Mouse (Mus musculus): Measurements from ENCODE around the gene Spata5. TPM values are rescaled to one million over a fixed set of nuclear protein-coding genes. Genes with fewer than 3 reads are reported as not detected.

The Spata5 gene
- total and polyA plus RNA-seq, 2 experiments: 1.1 to 8.7 TPM

DNA sequence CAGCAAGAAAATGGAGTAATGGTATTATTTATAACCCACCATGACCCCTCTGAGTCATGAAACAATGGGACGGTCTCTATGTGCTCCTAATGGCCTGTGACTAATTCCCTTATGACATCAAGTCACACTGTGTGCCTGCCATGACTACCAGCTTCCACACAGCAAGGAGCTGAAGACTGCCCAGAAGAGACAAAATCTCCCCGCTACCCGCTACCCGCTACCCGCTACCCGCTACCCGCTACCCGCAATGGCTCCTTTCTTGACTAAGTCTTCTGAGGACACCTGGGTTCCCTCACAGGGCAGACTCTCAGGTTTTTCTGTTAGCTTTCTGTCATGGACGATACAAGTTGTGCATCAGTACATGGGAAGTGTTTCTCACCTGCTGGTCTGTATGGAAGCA lies 182.7 kb downstream of the Spata5 start:
- no peak overlapping the region for H3K27ac ChIP-seq (replicated peaks; ENCODE audit: insufficient read depth, low read depth, low read length)
- no peaks in the 10 kb centered on the region for H3K27me3 ChIP-seq (ENCODE audit: control insufficient read depth, insufficient read depth, low read length)
- no peak overlapping the region for H3K4me3 ChIP-seq (ENCODE audit: insufficient read depth, low read depth, low read length)
- H3K4me1 ChIP-seq (ENCODE audit: control insufficient read depth, insufficient read depth, low read length): no peaks in the 10 kb centered on the region
- H3K79me2 ChIP-seq (ENCODE audit: control insufficient read depth, insufficient read depth, low read length): no peaks in the 10 kb centered on the region
- no peak overlapping the region for H3K9ac ChIP-seq (ENCODE audit: low read depth, low read length)
- no peaks in the 10 kb centered on the region for H3K36me3 ChIP-seq (ENCODE audit: control insufficient read depth, insufficient read depth, low read length)
- 98% methylated on average over 9 of the region's 9 CpGs for WGBS
- no peak for DNase-seq (ENCODE audit: extremely low read depth, low read depth, low spot score)
- TF ChIP-seq CTCF (IDR thresholded peaks at IDR 0.05; ENCODE audit: low read depth, low read length): no peak
- TF ChIP-seq POLR2A (IDR thresholded peaks at IDR 0.05; ENCODE audit: extremely low read depth, insufficient read depth, low read length): no peak

DNA sequence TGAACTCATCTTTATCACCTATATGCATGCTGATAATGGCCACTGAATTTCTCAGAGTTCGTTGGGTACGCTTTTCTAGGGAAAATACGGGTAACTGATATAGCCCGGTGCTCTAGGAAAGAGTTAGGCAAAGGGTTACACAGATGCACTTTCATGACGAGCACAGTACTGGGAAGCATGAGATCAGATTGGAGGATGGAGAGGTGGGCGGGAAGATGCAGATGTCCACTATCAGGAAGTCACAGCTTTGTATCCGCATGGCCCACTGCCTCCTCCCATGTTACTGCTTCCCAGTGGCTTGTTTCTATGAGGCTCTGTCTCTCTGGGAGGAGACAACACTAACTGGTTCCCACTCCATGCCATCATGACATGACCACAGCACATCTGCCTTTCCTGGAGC lies 183.2 kb downstream of the Spata5 start:
- no peaks in the 10 kb centered on the region for H3K4me1 ChIP-seq (ENCODE audit: control insufficient read depth, insufficient read depth, low read length)
- TF ChIP-seq CTCF (IDR thresholded peaks at IDR 0.05; ENCODE audit: low read depth, low read length) (no peak), POLR2A (IDR thresholded peaks at IDR 0.05; ENCODE audit: extremely low read depth, insufficient read depth, low read length) (no peak)
- WGBS: 89% methylated on average over 7 of the region's 7 CpGs
- H3K79me2 ChIP-seq (ENCODE audit: control insufficient read depth, insufficient read depth, low read length): no peaks in the 10 kb centered on the region
- no peaks in the 10 kb centered on the region for H3K36me3 ChIP-seq (ENCODE audit: control insufficient read depth, insufficient read depth, low read length)
- no peak overlapping the region for H3K4me3 ChIP-seq (ENCODE audit: insufficient read depth, low read depth, low read length)
- H3K27me3 ChIP-seq (ENCODE audit: control insufficient read depth, insufficient read depth, low read length): no peaks in the 10 kb centered on the region
- no peak for DNase-seq (ENCODE audit: extremely low read depth, low read depth, low spot score)
- H3K9ac ChIP-seq (ENCODE audit: low read depth, low read length): no peak overlapping the region
- no peak overlapping the region for H3K27ac ChIP-seq (replicated peaks; ENCODE audit: insufficient read depth, low read depth, low read length)

DNA sequence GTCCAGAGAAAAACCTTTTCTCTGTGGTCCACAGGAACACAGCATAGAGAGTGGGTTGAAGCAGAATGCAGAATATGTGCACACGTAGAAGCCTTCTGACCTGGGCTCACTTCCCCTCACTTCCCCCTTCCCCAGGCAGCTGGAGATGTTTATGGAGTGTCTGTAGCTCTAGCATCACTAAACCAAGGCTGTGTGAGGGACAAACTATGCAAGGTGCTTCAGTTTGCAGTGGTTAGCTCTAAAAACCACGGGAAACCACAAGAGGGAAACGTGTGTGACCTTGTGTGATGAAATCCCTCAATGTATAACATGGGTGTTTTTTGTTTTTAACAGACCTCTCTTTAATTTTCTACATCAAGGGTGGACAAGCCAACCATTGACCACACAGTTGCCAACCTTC lies 183.8 kb downstream of the Spata5 start:
- Histone ChIP-seq H3K4me1 (ENCODE audit: control insufficient read depth, insufficient read depth, low read length) (no peaks in the 10 kb centered on the region), H3K36me3 (ENCODE audit: control insufficient read depth, insufficient read depth, low read length) (no peaks in the 10 kb centered on the region), H3K27me3 (ENCODE audit: control insufficient read depth, insufficient read depth, low read length) (no peaks in the 10 kb centered on the region), H3K27ac (replicated peaks; ENCODE audit: insufficient read depth, low read depth, low read length) (no peak overlapping the region), H3K79me2 (ENCODE audit: control insufficient read depth, insufficient read depth, low read length) (no peaks in the 10 kb centered on the region), H3K4me3 (ENCODE audit: insufficient read depth, low read depth, low read length) (no peak overlapping the region), H3K9ac (ENCODE audit: low read depth, low read length) (no peak overlapping the region)
- TF ChIP-seq CTCF (IDR thresholded peaks at IDR 0.05; ENCODE audit: low read depth, low read length) (no peak), POLR2A (IDR thresholded peaks at IDR 0.05; ENCODE audit: extremely low read depth, insufficient read depth, low read length) (no peak)
- 84% methylated on average over 3 of the region's 3 CpGs for WGBS
- DNase-seq (ENCODE audit: extremely low read depth, low read depth, low spot score): no peak

DNA sequence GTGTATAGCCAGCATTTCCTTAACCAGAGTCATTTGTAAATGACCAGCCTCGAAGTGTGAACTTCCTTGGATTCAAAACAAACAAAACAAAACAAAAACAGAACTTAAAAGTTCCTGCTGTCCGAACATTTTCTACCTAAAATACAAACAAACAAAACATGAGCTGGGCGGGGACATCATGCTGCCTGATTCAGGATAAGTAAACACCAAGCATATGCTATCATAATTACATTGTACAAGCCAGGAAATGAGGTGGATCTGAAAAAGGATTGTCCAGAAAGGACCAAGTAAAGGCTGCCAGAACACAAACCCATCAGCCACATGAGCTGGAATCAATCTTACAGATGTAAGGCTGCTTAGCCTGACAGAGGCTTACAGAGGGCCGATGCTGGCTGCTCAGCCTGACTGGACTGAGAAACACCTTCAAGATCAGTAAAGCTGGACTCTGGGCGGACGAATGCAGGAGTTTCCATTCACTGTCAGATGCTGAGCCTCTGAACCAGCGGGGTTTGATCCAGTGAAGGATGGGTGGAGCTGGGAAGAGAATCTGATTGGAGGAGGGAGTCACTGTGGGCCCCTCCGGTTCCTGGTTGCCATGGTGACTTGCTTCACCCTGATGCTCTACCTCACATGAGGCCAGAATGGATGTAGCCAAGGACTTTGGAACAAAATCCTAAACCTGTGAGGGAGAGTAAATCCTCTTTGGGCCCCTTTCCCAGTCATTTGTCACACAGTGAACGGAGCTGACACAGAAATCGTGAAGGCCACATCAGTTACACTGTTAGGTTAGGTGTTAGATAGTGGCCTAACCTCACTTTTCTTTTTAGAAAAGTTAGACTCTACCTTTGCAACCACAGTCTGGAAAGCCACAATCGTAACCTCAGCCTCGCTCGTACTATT lies 185.5 kb downstream of the Spata5 start:
- Histone ChIP-seq H3K27me3 (ENCODE audit: control insufficient read depth, insufficient read depth, low read length) (no peaks in the 10 kb centered on the region), H3K79me2 (ENCODE audit: control insufficient read depth, insufficient read depth, low read length) (no peaks in the 10 kb centered on the region), H3K4me1 (ENCODE audit: control insufficient read depth, insufficient read depth, low read length) (no peaks in the 10 kb centered on the region), H3K27ac (replicated peaks; ENCODE audit: insufficient read depth, low read depth, low read length) (no peak overlapping the region), H3K9ac (ENCODE audit: low read depth, low read length) (no peak overlapping the region), H3K36me3 (ENCODE audit: control insufficient read depth, insufficient read depth, low read length) (no peaks in the 10 kb centered on the region), H3K4me3 (ENCODE audit: insufficient read depth, low read depth, low read length) (no peak overlapping the region)
- 72% methylated on average over 13 of the region's 13 CpGs for WGBS
- no peak for TF ChIP-seq POLR2A (IDR thresholded peaks at IDR 0.05; ENCODE audit: extremely low read depth, insufficient read depth, low read length)
- no peak for TF ChIP-seq CTCF (IDR thresholded peaks at IDR 0.05; ENCODE audit: low read depth, low read length)
- DNase-seq (ENCODE audit: extremely low read depth, low read depth, low spot score): no peak

DNA sequence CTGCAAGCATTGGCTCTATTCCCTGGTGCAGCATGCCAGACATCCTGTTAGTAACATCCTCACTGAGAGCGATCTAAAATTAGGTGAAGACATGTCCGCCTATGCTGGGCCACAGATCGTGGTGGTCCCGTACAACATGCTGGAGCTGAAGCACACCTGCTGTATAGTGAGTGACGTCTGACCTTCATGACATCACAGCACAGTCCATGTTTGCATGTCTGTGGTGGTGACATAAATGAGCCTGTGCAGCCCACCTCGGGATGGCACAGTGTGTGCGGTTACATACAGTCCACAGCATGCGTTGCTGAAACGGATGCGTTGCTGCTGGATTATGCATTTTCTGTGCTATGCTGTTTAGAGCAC lies 186.2 kb downstream of the Spata5 start:
- no peaks in the 10 kb centered on the region for H3K27me3 ChIP-seq (ENCODE audit: control insufficient read depth, insufficient read depth, low read length)
- H3K36me3 ChIP-seq (ENCODE audit: control insufficient read depth, insufficient read depth, low read length): no peaks in the 10 kb centered on the region
- no peak overlapping the region for H3K4me3 ChIP-seq (ENCODE audit: insufficient read depth, low read depth, low read length)
- no peak for DNase-seq (ENCODE audit: extremely low read depth, low read depth, low spot score)
- no peak for TF ChIP-seq CTCF (IDR thresholded peaks at IDR 0.05; ENCODE audit: low read depth, low read length)
- no peak overlapping the region for H3K9ac ChIP-seq (ENCODE audit: low read depth, low read length)
- no peaks in the 10 kb centered on the region for H3K79me2 ChIP-seq (ENCODE audit: control insufficient read depth, insufficient read depth, low read length)
- H3K27ac ChIP-seq (replicated peaks; ENCODE audit: insufficient read depth, low read depth, low read length): no peak overlapping the region
- no peaks in the 10 kb centered on the region for H3K4me1 ChIP-seq (ENCODE audit: control insufficient read depth, insufficient read depth, low read length)
- WGBS: 82% methylated on average over 10 of the region's 10 CpGs

DNA sequence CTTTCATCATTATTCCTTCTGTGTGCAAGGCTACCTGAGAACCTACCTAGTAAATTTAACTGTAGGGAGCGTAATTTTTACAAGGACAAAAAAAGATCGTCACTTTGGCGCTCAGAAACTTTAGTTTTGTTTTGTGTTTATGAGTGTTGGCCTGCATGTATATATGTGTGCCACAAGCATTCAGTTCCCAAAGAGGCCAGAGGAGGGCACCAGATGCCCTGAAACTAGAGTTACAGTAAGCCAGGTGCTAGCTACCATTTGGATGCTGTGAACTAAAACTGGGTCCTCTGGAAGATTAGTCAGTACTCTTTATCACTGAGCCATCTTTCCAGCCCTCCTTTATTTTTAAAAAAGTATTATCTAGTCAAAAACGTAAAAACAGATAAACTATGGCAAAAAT lies 189.2 kb downstream of the Spata5 start:
- Histone ChIP-seq H3K4me1 (ENCODE audit: control insufficient read depth, insufficient read depth, low read length) (no peaks in the 10 kb centered on the region), H3K36me3 (ENCODE audit: control insufficient read depth, insufficient read depth, low read length) (no peaks in the 10 kb centered on the region), H3K4me3 (ENCODE audit: insufficient read depth, low read depth, low read length) (no peak overlapping the region), H3K27ac (replicated peaks; ENCODE audit: insufficient read depth, low read depth, low read length) (no peak overlapping the region), H3K27me3 (ENCODE audit: control insufficient read depth, insufficient read depth, low read length) (no peaks in the 10 kb centered on the region), H3K79me2 (ENCODE audit: control insufficient read depth, insufficient read depth, low read length) (no peaks in the 10 kb centered on the region), H3K9ac (ENCODE audit: low read depth, low read length) (no peak overlapping the region)
- TF ChIP-seq POLR2A (IDR thresholded peaks at IDR 0.05; ENCODE audit: extremely low read depth, insufficient read depth, low read length) (no peak), CTCF (IDR thresholded peaks at IDR 0.05; ENCODE audit: low read depth, low read length) (peak; percentile 18; the same call in 1 of the 2 replicates)
- 91% methylated on average over 4 of the region's 4 CpGs for WGBS
- no peak for DNase-seq (ENCODE audit: extremely low read depth, low read depth, low spot score)

All from liver, adult 2 months (tissue).